Mouse (Mus musculus) left cerebral cortex, adult 2 months (tissue): ENCODE data around the gene Tpk1. TPM values are rescaled to one million over a fixed set of nuclear protein-coding genes. Genes with fewer than 3 reads are reported as not detected.
"Not testable (repeated sequence)": the region's sequence is repeated elsewhere in the genome, so short reads cannot be mapped to it uniquely, and the experiment has no call there.

Source experiments
- DNase-seq, 2 experiments: peaks; one replicate each; pipeline ENCODE4 v3.0.0; 2021 to 2022; ENCODE audit warnings: low spot score in 2 of 2, mixed read lengths in 1 of 2; ENCODE audit errors: extremely low spot score in 1 of 2
- H3K27ac ChIP-seq: fragments of 200-600 bp; 2 replicates; pipeline ENCODE4 v1.8.1; 2022
- H3K4me3 ChIP-seq: fragments of 200-600 bp; 2 replicates; pipeline ENCODE4 v1.8.1; 2022
- CTCF ChIP-seq: fragments of 200-600 bp; IDR thresholded peaks from 2 replicates; pipeline ENCODE4 v1.8.1; 2022; ENCODE audit warnings: antibody characterized with exemption, mild to moderate bottlenecking, moderate library complexity
- intact Hi-C: fragments of 180-260 bp; cut with DNase I; formaldehyde crosslinking; loops from one replicate; pipeline ENCODE4 v1.15.1; 2025
- total RNA-seq, 2 experiments: library from RNA; stranded (reverse); gene quantifications; 2 replicates each; pipeline ENCODE4 v1.2.3; 2021

Gene Tpk1
- total RNA-seq, 2 experiments from 2014 or later: 3.2 to 3.9 TPM

- TF ChIP-seq CTCF: no peak
- H3K4me3 ChIP-seq: no peak overlapping the region
These were observed 119.5 kb downstream of the Tpk1 start for GRCm38 (mm10) chr6:43546537-43546936.

GRCm38 (mm10) chr6:43537252-43537870, 128.7 kb downstream of the Tpk1 start:
- intact Hi-C loops: no loop called here
- no peak for DNase-seq
- TF ChIP-seq CTCF: no peak
- H3K4me3 ChIP-seq: no peak overlapping the region
- no peak overlapping the region for H3K27ac ChIP-seq

More at GRCm38 (mm10) chr6:43546537-43546936, 119.5 kb downstream of the Tpk1 start:
- no peak for DNase-seq
- no peak overlapping the region for H3K27ac ChIP-seq
- intact Hi-C loops: no loop called here

DNA sequence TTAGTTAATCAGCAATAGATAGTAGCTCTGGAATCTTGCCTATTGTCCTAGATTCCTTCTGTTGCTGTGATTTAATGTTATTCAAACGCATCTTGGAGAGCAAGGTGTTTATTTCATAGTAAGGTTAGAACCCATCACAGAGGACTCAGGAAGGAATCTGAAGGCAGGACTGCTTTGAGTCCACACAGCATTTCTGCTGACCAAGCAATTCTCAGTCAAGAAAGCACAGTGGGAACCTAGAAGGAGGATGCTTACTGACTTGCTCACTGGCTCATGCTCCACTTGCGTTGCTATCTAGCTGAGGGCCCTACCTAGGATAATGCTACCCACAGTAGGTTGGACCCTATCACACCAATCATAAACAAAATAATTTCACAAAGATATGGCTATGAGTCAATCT, 130.6 kb downstream of the Tpk1 start:
- TF ChIP-seq CTCF: no peak
- no peak for DNase-seq
- Histone ChIP-seq H3K27ac (no peak overlapping the region), H3K4me3 (no peak overlapping the region)
- intact Hi-C loops: no loop called here

DNA sequence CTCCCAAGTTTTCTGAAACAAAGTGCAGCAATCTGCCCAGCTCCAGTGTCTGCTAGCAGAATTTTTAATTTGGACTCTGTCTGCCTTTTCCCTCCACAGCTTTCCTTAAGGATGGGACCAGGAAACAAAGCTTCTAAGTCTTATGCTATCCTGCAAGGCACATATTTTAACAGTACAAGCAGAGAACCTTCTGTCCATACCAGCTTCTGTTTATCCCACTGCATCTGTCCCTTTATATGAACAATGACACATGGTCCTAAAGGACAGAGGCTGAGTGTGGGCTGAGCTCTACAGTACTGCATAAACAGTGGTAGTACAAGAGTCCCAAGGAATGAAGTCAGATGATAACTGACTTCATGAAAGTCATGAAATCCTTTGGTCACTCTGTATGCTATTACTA, 132.8 kb downstream of the Tpk1 start:
- no peak overlapping the region for H3K4me3 ChIP-seq
- TF ChIP-seq CTCF: no peak
- no peak for DNase-seq
- intact Hi-C loops: no loop called here
- no peak overlapping the region for H3K27ac ChIP-seq

GRCm38 (mm10) chr6:43532822-43533221, 133.3 kb downstream of the Tpk1 start:
- TF ChIP-seq CTCF: no peak
- intact Hi-C loops: no loop called here
- H3K4me3 ChIP-seq: no peak overlapping the region
- H3K27ac ChIP-seq: no peak overlapping the region
- no peak for DNase-seq

- TF ChIP-seq CTCF: no peak
- DNase-seq: no peak
- Histone ChIP-seq H3K4me3 (no peak overlapping the region), H3K27ac (no peak overlapping the region)
- intact Hi-C loops: no loop called here
These were observed 134.1 kb downstream of the Tpk1 start for GRCm38 (mm10) chr6:43531996-43532395.

GRCm38 (mm10) chr6:43528996-43529395, 137.1 kb downstream of the Tpk1 start:
- no peak for TF ChIP-seq CTCF
- H3K4me3 ChIP-seq: no peak overlapping the region
- DNase-seq: no peak
- H3K27ac ChIP-seq: no peak overlapping the region
- intact Hi-C loops: no loop called here

DNA sequence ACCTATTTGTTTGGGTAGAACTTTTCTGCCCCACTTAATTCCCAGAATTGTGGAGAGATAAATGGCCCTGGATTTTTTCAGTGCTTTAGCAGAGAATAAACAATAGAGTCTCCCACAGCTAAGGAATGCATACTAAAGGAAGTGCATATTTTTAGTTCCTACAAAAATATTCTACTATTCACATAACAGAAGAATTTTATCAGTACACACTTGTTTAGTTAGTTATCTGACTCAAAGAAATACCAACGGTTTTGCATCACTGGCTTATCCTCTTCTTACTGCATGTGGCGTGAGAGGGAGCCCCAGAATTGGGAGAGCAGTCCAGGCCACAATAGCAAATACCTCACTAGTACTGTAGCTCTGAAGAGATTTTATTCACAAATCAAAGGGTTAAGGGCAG, 141.1 kb downstream of the Tpk1 start:
- Histone ChIP-seq H3K27ac (no peak overlapping the region), H3K4me3 (no peak overlapping the region)
- intact Hi-C loops: no loop called here
- no peak for DNase-seq
- TF ChIP-seq CTCF: no peak

DNA sequence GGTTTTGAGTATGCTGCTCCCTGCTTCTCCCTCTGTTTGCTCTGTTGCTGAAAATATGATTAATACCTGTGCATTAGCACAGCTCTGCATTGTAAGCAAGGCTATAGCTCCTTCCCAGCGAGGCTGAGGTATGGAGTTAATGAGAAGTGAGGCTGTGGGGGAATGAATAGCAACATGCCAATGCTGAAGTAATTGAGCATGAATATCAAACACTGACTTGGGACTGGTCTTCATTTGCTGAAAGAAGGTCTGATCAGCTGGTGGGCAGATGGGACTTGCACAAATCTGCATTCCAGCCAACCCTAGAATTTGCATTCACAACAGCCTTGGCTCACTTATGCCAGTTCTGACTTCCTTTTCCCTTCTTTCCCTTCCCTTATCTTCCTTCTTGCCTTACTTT, 144.0 kb downstream of the Tpk1 start:
- intact Hi-C loops: no loop called here
- Histone ChIP-seq H3K4me3 (no peak overlapping the region), H3K27ac (no peak overlapping the region)
- TF ChIP-seq CTCF: no peak
- DNase-seq: no peak

GRCm38 (mm10) chr6:43520218-43520617, 145.9 kb downstream of the Tpk1 start:
- no peak overlapping the region for H3K4me3 ChIP-seq
- H3K27ac ChIP-seq: no peak overlapping the region
- no peak for TF ChIP-seq CTCF
- DNase-seq: no peak
- intact Hi-C loops: no loop called here

GRCm38 (mm10) chr6:43518378-43518777, 147.7 kb downstream of the Tpk1 start:
- intact Hi-C loops: loop anchor here (5.0 kb wide), 2 partner anchors 124 to 149 kb away; partner anchors contain the start of gene Tpk1
- Histone ChIP-seq H3K27ac (no peak overlapping the region), H3K4me3 (no peak overlapping the region)
- no peak for DNase-seq
- no peak for TF ChIP-seq CTCF

- intact Hi-C loops: loop anchor here (5.0 kb wide), 2 partner anchors 125 to 150 kb away; partner anchors contain the start of gene Tpk1
- Histone ChIP-seq H3K4me3 (no peak overlapping the region), H3K27ac (no peak overlapping the region)
- no peak for DNase-seq
- no peak for TF ChIP-seq CTCF
These were observed 148.8 kb downstream of the Tpk1 start for GRCm38 (mm10) chr6:43517316-43517655.

DNA sequence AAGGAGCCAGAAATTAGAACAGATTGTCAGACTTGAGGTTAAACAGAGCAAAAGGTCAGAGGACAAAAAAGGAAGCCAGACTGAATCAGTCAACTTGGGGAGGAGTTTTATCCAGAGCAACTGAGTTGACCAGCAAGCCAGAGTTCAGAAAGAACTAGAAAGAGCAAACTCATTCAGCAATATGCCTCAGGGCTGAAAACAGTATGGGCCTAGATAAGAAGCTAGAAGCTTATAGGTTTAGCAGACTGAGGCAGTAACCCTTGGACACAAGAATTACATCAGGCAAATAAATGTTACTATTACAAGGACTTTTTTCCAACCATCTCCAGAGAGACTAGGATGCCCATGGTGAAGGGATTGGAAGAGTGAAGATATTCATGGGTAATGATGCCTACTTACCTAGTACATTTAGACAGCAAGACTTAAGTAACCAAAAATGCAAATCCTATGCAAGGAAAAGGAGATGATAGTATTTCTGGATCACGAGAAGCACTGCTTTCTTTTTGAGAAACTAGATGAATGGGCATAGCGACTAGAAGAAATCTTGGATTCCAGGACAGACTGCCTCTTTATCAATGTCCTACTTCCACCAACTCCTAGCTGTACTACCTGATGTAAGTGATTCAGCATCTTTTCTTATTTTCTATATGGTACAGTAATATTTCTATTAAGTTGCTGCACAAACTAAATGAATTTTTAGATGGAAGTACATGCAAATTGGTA, 149.3 kb downstream of the Tpk1 start:
- TF ChIP-seq CTCF: no peak
- intact Hi-C loops: loop anchor here (5.0 kb wide), 2 partner anchors 126 to 151 kb away; partner anchors contain the start of gene Tpk1
- H3K4me3 ChIP-seq: no peak overlapping the region
- H3K27ac ChIP-seq: peak overlapping the region; percentile 36; the same call in 1 of the 2 replicates
- DNase-seq: no peak

GRCm38 (mm10) chr6:43506686-43507385, 159.2 kb downstream of the Tpk1 start:
- intact Hi-C loops, H3K27ac ChIP-seq, DNase-seq, H3K4me3 ChIP-seq: not testable (repeated sequence)
